Mouse (Mus musculus) thymus, postnatal 25 days (tissue): ENCODE results near the gene Ttpal.
A peak's percentile ranks its signal among the peaks of the same experiment; 100 is the strongest.
"Not testable (repeated sequence)": the region's sequence is repeated elsewhere in the genome, so short reads cannot be mapped to it uniquely, and the experiment has no call there.

Experiments
- DNase-seq: peaks from one replicate; pipeline ENCODE4 v3.0.0; 2022

The Ttpal gene

DNA sequence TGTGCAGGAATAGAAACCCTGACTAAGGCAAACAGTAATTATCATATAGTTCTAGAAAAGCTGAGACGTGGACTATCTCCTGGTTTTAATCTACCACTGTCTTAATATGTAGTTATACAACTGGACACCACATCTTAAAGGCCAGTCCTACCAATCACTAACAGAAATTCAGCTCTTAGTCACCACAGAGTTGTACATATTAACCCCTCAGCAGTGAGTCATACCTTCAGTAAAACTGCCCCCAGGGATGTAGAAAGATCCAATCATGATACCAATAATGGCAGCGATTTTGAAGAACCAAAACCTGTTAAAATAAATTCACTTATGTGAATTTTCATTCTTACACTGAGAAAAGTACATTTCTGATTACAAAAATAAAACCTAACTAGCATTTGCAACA is 32.1 kb downstream of the Ttpal start:
- no peak for DNase-seq

DNA sequence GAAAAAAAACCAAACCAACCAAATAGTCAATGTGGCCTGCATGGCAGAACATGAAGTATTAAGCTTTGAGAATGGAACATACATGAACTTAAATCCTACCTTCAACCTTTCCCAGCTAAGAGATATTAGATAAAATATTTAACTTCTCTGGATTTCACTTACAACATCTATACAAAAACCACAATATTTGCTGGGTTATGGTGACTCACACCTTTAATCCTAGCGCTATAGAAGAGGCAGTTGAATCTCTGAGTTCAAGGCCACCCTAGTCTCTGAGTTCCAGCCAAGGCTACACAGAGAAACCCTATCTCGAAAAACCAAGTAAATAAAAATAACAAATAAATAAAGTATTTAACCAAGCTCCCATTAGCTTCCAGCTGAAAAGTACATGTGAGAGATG is 33.9 kb downstream of the Ttpal start:
- no peak for DNase-seq

DNA sequence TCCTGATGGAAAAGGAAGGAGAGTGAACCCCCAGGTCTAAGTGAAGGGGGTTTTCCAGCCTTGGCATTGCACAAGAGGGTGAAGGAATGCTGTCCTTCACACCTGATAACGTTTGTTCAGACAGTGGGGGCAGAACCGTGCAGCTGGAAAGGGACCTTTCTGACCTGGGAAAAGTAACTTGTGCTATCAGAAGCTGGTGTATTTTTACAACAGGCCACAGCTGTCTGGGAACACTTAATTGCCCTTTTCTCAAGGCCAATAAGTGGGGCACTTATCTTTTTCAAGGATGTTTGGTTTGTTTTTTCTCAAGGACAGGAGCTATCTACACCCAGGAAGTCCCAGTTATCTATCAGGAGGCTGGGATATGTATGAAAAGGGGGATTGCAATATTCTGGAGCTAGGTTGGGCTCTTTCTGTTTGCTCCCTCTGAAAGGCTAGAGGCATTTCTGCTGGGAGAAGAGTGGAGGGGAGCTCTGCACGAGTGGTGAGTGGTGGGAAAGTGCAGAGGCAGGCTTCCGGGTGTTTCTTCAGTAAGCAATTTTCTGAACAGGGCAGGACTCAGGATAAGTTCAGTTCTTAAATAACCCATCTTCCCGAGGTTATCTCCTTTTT is 35.6 kb downstream of the Ttpal start:
- DNase-seq = no peak

DNA sequence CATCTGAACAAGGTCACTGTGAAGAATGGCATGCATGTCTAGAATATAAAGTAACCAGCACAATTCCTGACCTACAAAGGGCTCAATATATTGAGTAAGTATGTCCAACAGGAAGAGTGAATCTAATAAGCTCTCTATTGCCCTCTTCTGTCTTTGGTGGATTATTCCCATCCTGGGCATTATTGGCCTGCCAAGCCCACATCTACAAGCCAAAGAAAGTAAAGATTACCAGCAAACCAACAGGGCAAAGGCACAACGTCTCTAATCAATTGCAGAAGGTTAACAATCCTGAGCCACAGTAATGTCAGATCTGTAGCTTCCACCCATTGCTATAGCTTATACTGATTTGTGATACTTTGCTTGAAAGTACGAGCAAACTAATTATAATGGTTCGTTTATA is 38.4 kb downstream of the Ttpal start:
- DNase-seq = no peak

DNA sequence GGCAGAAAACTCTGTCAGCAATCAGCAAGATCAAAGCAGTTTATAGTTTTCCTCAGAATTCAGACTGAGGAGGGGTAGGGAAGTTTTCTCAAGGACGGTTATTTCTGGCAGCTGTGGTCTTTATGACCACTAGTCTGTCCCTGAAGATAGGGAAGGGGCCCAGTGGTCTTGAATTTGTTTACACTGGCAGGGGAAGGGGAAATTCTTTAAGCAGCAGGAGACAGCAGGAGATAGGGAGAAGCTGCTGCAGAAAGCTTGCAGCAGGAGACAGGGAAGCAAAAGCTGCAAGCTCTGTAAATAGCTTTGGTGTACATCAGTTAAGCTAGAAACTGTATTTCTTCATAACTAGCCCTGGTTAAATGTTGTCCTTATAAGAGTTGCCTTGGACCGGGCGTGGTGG is 39.6 kb downstream of the Ttpal start:
- no peak for DNase-seq

DNA sequence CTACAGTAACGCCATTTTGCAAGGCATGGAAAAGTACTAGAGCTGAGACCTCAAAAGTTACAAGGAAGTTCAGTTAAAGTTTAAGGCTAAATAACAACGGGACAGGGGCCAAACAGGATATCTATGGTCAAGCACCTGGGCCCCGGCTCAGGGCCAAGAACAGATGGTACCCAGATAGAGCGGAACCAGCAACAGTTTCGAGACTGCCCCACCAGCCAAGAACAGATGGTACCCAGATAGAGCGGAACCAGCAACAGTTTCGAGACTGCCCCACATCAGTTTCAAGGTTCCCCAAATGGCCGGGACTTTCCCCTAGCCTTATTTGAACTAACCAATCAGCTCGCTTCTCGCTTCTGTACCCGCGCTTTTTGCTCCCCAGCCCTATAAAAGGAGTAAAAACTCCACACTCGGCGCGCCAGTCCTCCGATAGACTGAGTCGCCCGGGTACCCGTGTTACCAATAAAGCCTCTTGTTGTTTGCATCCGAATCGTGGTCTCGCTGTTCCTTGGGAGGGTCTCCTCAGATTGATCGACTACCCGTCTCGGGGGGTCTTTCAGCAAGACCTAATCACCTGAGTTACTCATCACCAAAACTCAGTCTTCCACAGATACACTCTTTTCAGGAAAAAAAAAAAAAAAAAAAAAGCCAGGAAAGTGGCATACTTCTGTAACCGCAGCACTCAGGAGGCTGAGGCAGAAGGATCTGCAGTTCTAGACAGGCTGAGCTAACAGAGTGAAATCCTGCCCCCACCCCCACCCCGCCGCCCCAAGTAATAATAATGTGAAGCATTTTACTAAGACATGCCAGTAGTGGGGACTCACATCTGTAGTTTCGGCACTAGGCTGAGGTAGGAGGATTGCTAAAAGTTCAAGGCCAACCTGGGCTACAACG is 40.8 kb downstream of the Ttpal start:
- peak; percentile 57 for DNase-seq

DNA sequence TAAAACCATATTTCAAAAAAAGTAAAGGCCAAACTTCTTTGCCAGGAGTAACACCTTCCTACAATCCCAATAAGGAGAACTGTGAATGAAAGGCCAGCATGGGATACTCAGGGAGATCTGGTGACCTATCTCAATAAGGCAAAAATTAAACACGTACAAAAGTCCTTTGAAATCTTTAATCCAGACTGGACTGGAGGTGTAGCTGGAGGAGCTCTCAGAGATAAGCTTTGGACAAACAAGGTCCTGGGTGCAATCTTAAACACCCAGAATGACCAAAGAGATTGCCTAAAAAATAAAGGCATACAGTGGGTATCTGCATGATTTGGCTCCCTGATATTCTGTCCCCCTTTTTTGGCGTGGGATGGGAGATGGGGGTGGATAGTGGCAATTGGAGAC is 41.5 kb downstream of the Ttpal start:
- no peak for DNase-seq

DNA sequence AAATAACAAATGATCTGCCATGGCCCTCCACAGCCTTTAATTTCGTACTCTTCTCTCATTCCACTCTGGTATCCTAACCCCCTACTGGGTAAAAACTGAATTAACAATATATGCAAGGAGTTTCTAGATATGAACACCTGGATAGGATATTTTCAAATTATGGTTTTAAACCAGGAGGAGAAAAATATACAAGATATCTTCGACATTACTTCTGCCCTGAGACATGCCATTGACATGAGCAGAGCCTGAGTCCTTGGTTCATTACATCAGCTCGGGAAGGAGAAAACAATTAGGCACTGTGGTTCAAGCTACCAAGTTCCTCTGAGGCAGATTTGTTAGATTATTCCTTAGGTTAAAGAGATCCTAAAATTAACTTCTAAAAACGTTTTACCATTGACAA is 41.9 kb downstream of the Ttpal start:
- no peak for DNase-seq

DNA sequence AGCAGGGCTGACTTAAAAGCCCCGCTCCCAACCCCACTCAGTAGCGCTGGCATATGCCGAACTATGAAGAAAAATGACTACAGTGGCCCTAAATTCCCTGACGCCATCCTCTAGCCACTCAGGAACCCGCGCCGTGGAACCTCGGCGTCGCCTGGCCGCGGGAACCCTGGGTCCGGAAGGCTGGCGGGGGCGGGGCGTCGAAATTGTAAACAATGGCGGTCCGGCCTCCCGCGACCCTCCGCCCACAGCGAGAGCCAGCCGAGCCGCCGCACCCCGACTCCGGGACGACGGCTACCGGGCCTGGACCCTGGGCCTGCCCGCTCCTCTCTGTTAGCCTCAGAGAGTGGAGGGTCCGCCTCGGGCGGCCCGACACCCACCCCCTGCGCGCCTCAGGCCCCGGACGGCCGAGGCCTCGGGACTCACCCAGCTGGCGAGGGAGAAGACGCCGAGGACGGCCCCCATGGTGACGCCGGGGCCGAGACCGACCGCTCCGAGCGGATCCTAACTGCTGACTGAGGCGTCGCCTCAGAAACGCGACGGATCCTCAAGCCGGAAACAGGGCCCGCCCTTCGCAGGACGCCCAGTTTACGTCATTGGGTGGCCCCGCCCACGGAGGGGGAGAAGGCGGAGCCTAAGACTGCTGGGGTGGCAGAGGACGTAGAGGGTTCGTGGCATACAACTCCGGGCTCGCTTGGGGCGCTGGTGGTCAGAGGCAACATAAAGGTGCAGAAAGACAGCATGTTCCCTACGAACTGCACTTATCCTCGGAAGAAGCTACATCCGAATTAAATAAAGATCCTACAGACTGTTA is 42.7 kb downstream of the Ttpal start, which contains the start of gene Serinc3:
Serinc3 (minus strand) TSS at position 557 of the 811 bp plus-strand sequence.
- DNase-seq = peak; percentile 100

DNA sequence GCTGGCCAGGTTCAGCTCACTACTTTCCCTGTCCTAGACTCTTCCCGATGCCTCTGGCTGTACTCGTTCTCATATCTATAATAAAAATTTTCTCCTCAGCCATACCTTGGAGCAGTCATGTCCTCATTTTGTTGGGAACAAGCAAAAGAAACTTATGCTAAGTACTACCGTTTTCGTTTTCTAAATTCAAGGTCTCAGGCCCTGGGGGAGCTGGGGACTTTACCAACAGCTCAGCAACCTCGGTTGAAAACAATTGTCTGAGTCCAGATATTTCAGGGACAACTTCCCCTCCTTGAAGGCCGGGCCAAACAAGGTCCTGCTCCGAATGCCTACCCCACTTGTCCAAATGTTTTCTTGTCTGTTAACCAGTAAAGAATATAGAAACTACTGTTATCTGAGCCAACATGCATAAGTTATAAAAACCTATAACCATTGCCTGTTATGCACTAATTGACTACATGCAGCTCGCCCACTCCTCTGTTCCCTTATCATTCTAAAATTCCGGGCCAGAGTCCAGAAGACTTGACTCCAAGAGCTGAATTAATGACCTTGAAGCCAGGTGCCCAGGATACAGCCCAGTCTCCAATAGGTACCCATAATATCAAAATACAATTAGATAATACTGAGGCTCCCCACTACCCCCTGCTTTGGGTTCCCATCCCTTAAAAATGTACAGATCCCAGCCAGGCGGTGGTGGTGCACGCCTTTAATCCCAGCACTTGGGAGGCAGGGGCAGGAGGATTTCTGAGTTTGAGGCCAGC is 43.8 kb downstream of the Ttpal start:
- no peak for DNase-seq

DNA sequence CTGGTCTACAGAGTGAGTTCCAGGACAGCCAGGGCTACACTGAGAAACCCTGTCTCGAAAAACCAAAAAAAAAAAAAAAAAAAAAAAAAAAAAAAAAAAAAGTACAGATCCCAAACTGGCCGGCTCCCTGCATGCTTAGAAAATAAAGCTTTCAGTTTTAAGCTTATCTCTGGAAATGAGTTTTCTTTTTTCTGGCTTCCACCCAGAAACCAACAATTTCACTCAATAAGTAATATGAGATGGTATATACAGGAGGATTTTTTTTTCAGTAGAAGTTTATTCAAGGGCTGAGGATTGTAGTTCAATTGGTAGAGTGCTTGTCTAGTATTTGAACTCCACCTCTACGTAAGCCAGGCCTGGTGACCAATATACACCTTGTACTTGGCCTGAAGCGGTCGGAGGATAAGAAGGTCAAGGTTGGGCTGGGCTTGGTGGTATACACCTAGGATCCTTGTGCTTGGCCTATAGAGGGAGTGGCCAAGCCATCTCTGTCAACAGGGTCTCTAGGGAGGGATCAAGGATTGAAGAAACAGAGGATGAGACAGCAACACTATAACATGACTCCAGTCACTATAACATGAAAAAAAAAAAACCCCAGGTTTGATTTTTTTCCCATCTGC is 44.5 kb downstream of the Ttpal start:
- no peak for DNase-seq

DNA sequence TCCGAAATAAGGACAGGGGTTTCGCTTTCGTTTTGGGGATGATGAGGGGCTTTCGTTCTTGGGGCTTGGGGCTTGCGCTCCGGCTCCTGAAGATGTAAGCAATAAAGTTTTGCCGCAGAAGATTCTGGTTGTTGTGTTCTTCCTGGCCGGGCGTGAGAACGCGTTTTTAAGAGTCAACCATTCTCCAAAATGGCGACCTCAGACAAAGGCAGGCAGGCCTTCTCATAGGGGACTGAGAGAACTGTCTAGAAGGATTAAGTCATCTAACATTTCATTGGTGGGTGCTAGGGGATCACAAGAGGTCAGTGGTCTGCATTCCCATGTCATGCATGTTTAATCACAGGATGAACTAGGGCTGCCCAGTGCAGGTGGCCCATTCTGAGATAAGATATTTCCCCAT is 53.6 kb downstream of the Ttpal start:
- DNase-seq = not testable (repeated sequence)

DNA sequence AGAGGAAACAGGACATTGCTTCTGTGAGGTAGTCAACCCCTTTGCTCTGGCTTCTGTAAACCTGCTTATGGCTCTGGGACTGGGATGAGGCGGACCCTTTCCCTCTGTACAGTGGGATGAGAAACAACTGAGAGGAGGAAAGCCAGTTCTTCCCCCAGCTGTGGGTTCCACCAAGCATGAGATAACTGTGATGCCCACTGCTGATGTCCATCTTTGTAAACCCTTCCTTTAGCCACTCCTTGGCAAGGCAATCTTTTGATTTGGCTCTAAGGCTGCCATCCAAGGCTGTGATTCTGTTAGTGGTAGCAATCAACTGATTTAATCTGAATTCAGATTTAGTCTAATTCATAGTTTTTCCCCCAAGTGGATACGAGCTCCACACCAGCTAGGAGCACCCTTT is 55.4 kb downstream of the Ttpal start:
- DNase-seq = no peak

DNA sequence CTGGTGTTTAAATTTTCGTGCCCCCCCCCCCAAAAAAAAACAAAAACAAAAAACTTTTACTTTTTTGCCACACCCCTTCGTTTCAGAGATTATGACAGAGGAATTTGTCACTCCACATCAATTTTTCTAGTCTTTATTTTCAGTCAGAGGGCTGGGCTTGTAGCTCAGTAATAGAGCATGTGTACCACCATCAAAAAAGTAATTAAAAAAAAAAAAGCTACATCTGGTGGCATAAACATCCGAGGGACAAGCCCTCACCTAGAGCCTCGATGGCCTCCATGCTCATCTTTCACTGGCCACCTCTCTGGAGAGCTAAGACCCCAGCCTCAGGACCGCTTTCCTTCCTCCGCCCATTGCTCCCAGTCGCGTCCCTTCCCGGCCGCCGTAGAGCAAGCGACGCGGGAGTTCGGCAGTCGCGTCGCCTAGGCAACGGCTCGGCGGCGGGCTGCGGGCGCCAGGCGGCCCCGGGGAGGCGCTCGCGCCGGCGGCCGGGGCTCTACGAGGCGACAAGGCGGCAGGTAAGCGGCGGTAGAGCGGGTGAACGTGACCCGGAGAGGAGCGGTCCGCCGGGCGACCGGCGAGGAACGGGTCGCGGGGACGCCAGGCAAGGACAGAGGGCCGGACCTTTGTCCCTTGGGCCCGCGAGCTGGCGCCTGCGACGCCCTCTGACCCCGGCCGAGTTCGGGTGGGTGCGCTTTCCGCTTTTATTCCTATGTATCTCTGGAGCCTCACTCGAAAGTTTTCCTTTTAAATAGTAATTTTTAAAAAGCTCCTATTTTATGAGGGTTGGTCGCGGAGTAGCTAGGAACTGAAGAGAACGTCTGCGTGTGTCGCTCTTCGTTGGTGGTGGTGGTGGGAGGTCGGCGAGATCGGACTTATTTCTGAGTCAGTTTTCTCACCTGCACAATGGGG is 56.1 kb downstream of the Ttpal start, which contains the start of gene Pkig:
Pkig (plus strand) TSS at position 412 of the 912 bp plus-strand sequence.
- peak; percentile 85 for DNase-seq

DNA sequence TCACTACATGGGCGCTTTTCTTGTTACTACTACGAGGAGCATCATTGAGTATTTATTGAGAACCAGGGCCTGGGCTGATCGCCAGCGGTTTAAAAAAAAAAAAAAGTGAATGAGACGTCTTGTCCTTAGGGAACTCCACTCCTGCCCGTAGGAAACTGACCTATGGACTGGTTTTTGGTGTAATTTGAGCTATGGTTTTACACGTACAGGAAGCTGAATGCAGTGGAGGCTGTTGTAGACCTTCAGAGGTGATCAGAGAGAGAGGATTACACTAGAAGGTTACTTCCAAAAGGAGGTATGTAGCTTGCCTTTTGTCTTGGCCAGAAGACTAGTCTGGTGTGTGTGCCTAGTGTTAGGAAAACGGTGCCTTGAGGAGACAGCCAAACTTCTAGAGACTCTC is 56.8 kb downstream of the Ttpal start:
- peak; percentile 38 for DNase-seq

DNA sequence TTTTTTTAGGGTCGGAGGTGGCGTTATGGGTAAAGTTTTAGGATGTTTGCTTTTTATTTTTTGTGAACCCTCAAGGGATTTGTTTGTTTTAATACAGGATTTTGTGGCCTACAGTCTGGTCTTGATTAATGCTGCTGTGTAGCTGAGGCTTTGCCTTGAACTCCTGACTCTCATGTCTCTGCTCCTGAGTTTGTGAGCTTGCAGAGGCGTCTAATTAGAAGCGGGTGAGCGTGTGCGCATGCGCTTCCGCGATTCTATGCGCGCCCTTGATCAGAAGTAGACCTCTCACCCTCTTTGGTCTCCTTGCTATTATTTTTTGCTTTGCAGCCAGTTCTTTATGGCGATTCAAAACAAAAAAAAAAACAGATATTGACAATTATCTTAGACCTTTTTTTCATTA is 57.3 kb downstream of the Ttpal start:
- DNase-seq = peak; percentile 45

DNA sequence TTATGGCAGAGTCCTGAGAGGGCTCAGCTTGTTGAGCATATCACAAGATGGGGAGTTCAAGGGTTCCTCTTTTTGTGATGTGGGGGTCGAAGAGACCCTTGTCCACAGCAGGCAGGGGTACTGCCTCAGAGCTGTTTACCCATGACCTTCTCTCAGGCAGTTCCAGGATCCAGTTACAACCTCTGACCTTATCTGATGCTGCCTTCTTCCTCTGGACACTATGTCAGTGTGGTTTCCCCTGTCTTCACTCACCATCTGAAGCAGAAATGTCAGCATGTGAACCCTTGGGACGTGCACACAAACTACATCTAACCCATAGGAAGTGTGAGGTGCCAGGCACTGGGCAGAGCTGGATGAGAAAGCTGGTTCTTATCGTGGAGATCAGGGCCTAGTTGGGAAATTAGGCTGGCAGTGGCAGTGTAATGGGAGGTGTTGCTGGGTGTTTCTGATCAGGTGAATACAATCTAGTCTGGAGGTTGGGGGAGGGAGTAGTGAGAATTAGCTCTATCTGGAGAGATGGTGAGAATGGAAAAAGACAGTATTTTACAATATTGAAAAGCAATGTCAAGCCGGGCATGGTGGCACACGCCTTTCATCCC is 58.1 kb downstream of the Ttpal start:
- DNase-seq = no peak

DNA sequence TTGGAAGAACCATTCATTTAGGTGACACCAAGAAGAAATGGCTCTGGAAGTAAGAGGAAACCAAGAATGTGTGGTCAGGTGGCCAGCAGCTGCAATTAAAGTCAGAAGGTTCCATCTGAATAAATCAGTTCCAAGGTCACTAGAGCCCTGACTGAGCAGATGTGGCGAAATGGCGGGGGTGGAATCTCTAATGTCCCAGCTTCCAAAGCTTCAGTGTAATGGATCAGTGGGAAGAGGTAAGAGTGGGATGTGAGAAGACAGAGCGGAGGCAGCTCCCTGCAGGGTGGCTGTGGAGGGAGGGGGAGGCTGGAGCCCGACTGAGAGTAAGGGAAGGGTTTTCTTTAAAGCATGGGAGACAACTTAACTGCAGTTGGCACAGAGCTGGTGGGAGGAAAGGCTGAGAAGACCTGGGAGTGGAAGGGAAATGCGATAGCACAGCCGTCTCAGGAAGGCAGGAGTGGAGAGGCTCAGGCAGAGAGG is 59.3 kb downstream of the Ttpal start:
- DNase-seq = no peak

DNA sequence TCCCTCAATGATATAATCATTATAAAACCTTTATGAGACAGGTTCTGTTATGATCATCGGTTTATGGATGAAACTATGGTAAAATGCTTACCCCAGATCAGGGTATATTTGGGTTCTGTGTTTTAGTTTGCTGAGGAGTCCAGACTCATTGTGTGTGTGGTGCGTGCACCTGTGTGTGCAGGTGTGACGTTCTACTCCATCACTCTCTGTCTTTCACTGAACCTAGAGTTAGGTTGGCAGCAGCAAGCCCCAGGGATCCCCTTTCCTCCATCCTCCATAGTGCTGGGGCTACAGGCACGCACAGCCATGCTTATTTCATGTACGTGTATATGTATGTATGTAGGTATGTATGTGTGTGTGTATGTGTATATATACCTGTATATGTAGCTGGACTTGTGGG is 60.0 kb downstream of the Ttpal start:
- no peak for DNase-seq

DNA sequence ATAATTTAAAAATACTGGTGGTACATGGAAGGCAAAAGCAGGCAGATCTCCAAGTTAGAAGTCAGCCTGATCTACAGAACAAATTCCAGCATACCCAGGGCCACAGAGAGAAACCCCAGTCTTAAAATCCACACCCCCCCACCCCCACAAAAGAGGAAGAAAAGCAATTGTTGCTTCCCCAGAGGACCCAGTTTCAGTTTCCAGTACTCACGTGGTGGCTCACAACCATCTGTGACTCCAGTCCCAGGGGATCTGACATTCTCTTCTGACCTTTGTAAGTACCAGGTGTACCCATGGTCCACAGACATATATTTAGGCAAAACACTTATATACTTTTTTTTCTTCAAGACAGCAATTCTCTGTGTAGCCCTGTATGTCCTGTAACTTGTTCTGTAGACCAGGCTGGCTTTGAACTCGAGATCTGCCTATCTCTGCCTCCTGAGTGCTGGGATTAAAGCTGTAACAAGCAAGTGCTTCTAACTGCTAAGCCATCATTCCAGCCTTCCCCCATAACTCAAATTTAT is 60.6 kb downstream of the Ttpal start:
- no peak for DNase-seq
